Mouse (Mus musculus) thymus, adult 2 months (tissue): ENCODE data around the gene Rptor.

Source experiments
- CTCF ChIP-seq: fragments of 200-500 bp; IDR thresholded peaks from 2 replicates; pipeline ENCODE4 v1.5.1; 2012; ENCODE audit warnings: mild to moderate bottlenecking, control low read depth, low read length, moderate library complexity, borderline replicate concordance; ENCODE audit not compliant: control insufficient read depth, poor library complexity, insufficient read depth; ENCODE audit errors: extremely low read depth
- POLR2A ChIP-seq: fragments of 200-500 bp; IDR thresholded peaks from 2 replicates; pipeline ENCODE4 v1.6.1; 2012; ENCODE audit warnings: mild to moderate bottlenecking, low read length, control low read depth, moderate library complexity; ENCODE audit not compliant: control insufficient read depth, poor library complexity, insufficient read depth; ENCODE audit errors: extremely low read depth

DNA sequence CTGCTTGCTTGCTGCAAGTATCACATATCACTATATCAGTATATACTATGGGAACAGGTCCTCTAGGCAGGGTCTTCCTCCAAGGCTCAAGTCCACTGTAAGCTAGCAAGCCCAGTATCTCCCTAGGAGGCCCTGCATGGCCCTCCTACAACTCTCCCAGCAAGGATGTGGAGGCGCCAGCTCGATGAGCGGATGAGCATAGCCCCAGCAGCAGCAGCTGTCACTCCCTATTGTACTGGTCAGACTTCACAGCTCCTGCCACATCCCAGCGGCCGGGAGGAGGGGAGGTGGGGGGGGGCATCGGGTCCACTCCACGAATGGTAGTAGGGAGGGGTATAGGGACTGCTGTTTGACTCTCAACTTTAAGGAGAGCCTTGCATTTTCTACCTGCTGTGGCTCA lies 200.2 kb downstream of the Rptor start:
- no peak for TF ChIP-seq POLR2A
- TF ChIP-seq CTCF, result no peak
